8 mouse cellular contexts compared by ENCODE assay signal in genomic region chr2:180273394-180274244, GRCm38 (mm10). TPM values are rescaled to one million over a fixed set of nuclear protein-coding genes. Genes with fewer than 3 reads are reported as not detected.
DNase-seq lines count a peak whose midpoint lies in the region; ATAC-seq and TF ChIP-seq lines count a peak whose summit lies in the region.

Gene Cables2 (minus strand): TSS chr2:180273496.

- peaks cover 13% of the 10 kb centered on the region; the same call in 1 of the 2 replicates for H3K36me3 ChIP-seq in hindbrain, postnatal 0 days (ENCODE audit: insufficient read depth, low read length)

- H3K4me1 ChIP-seq in hindbrain, postnatal 0 days (ENCODE audit: insufficient read depth, low read length) = peaks cover 12% of the 10 kb centered on the region

- peak; percentile 75 for ATAC-seq in common myeloid progenitor, adult 5-6 weeks (replicated peaks; ENCODE audit: low read depth, poor library complexity, severe bottlenecking)
- peak; percentile 97 for ATAC-seq in hindbrain, postnatal 0 days
- ATAC-seq in megakaryocyte, adult 5-6 weeks (ENCODE audit: poor library complexity, severe bottlenecking) = peak; percentile 67

- no peaks in the 10 kb centered on the region for H3K27me3 ChIP-seq in hindbrain, postnatal 0 days (ENCODE audit: insufficient read depth, low read length)

- peak within 1 kb of the TSS; percentile 93 for H3K4me3 ChIP-seq in gastrocnemius, adult 2 months
- peak within 1 kb of the TSS; percentile 61 for H3K4me3 ChIP-seq in hindbrain, postnatal 0 days (ENCODE audit: low read length)
- H3K4me3 ChIP-seq in left cerebral cortex, adult 2 months = peak within 1 kb of the TSS; percentile 81

- peak; percentile 99 for DNase-seq in ZHBTc4 (ENCODE audit: low read depth, low spot score)
- peak; percentile 96 for DNase-seq in gastrocnemius, adult 2 months
- peak; percentile 99 for DNase-seq in hindbrain, postnatal 0 days (ENCODE audit: low spot score)
- peak; percentile 85 to 91 for DNase-seq in left cerebral cortex, adult 2 months (ENCODE audit: extremely low spot score in 1 of 2, low spot score in 2 of 2)
- peak; percentile 89 to 92 for DNase-seq in right cerebral cortex, adult 2 months (ENCODE audit: low spot score in 2 of 2)
- peak; percentile 95 for DNase-seq in urinary bladder, postnatal 14 days (ENCODE audit: low spot score)

- 6% methylated on average over 65 of the region's 68 CpGs for WGBS in hindbrain, postnatal 0 days

- peak within 1 kb of the TSS; percentile 87 for H3K27ac ChIP-seq in gastrocnemius, adult 2 months
- peak within 1 kb of the TSS; percentile 49; the same call in 1 of the 2 replicates for H3K27ac ChIP-seq in hindbrain, postnatal 0 days
- peak within 1 kb of the TSS; percentile 84 for H3K27ac ChIP-seq in left cerebral cortex, adult 2 months

- no peaks in the 10 kb centered on the region for H3K9me3 ChIP-seq in hindbrain, postnatal 0 days (ENCODE audit: low read length)

- intact Hi-C loops in gastrocnemius, adult 2 months (cut with DNase I) = loop anchor here (10.0 kb wide), 2 partner anchors 161 to 311 kb away; partner anchors contain the start of genes Mrgbp and Ogfr
- intact Hi-C loops in left cerebral cortex, adult 2 months (cut with DNase I) = no loop called here

- H3K9ac ChIP-seq in hindbrain, postnatal 0 days (replicated peaks; ENCODE audit: low read length) = peak within 1 kb of the TSS; percentile 80

- peak within 1 kb of the TSS; percentile 78 for H3K4me2 ChIP-seq in hindbrain, postnatal 0 days (ENCODE audit: low read depth, low read length)

- TF ChIP-seq CTCF in gastrocnemius, adult 2 months (IDR thresholded peaks at IDR 0.05) = no peak
- no peak for TF ChIP-seq CTCF in hindbrain, postnatal 0 days (IDR thresholded peaks at IDR 0.05; ENCODE audit: low read depth)
- TF ChIP-seq CTCF in left cerebral cortex, adult 2 months (IDR thresholded peaks at IDR 0.05) = no peak

RNA-seq across cellular contexts. Expression of gene Cables2, which starts in this region (rescaled TPM):
- total RNA-seq in common myeloid progenitor, adult 5-6 weeks (2017) = 9.2 and 11.8 TPM in 2 replicates
- 1 to 10 TPM; 9.3 to 9.8 TPM for total RNA-seq in gastrocnemius, adult 2 months (2021)
- total RNA-seq in hindbrain, postnatal 0 days (2014; rRNA removed) = 56.8 and 60.5 TPM in 2 replicates
- polyA plus RNA-seq in hindbrain, postnatal 0 days (2015; fragmentation: Nextera tagmentation; extraction: Ambion mirVana) = 25.1 and 26.4 TPM in 2 replicates
- total RNA-seq in left cerebral cortex, adult 2 months (2021) = 10 to 100 TPM; 26.0 to 29.0 TPM
- total RNA-seq in megakaryocyte, adult 5-6 weeks (2015) = 16.0 and 16.4 TPM in 2 replicates
- total RNA-seq in megakaryocyte, adult 5-6 weeks (2017) = 12.1 and 12.8 TPM in 2 replicates

Comparison
In these comparisons a context has a peak if more than half of its experiments do, and no peak if none do; other contexts are left out.
1. Peak in every context shown above with its lines: DNase-seq, ATAC-seq, H3K4me3 ChIP-seq and H3K27ac ChIP-seq.